25 mouse cellular contexts compared by ENCODE assay signal in the genomic region with DNA sequence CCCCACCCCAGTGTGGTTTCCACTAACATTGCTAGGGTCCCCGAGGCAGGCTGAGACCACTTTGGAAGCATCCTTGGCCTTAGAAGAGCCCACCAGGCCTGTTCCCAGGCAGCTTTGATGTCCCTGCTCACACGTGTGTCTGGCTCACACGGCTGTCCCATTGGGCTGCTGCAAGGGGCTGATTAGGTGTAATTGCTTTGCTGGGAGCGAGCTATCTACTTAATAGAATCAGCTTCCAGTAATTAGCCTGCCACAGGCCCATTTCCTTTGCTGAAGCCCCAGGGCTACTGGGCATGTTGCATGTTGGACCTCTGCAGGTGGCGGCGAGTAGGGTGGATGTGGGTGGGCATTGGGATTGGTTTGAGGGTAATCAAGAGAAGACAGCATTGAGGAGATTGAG. TPM values are rescaled to one million over a fixed set of nuclear protein-coding genes. Genes with fewer than 3 reads are reported as not detected.
DNase-seq lines count a peak whose midpoint lies in the region; ATAC-seq and TF ChIP-seq lines count a peak whose summit lies in the region.
"Had no signal": no experiment of that assay in that cellular context is flagged by ENCODE, and none has a peak within 500 bp of the region (broad histone marks: within the 10 kb centered on the region; RNA-seq: fewer than 3 reads in every experiment).

No protein-coding gene starts in this region.

- no peaks in the 10 kb centered on the region for H3K36me3 ChIP-seq in forebrain, embryonic 16.5 days (ENCODE audit: control insufficient read depth, insufficient read depth)
- H3K36me3 ChIP-seq in forebrain, embryonic 15.5 days: no peaks in the 10 kb centered on the region
- no peaks in the 10 kb centered on the region for H3K36me3 ChIP-seq in midbrain, embryonic 14.5 days (ENCODE audit: control insufficient read depth, insufficient read depth, low read length)
- H3K36me3 ChIP-seq in midbrain, postnatal 0 days (ENCODE audit: insufficient read depth, low read length): no peaks in the 10 kb centered on the region
- no peaks in the 10 kb centered on the region for H3K36me3 ChIP-seq in embryonic facial prominence, embryonic 10.5 days (replicated peaks)
- H3K36me3 ChIP-seq: embryonic facial prominence, embryonic 13.5 days; forebrain, embryonic 12.5 days; heart, embryonic 10.5 days; heart, embryonic 15.5 days; hindbrain, embryonic 10.5 days had no signal

- H3K9me3 ChIP-seq in forebrain, embryonic 16.5 days (ENCODE audit: control insufficient read depth, low read length): no peaks in the 10 kb centered on the region
- no peaks in the 10 kb centered on the region for H3K9me3 ChIP-seq in forebrain, embryonic 15.5 days
- no peaks in the 10 kb centered on the region for H3K9me3 ChIP-seq in midbrain, embryonic 14.5 days (ENCODE audit: control insufficient read depth, low read length)
- no peaks in the 10 kb centered on the region for H3K9me3 ChIP-seq in midbrain, postnatal 0 days (ENCODE audit: low read length)
- no peaks in the 10 kb centered on the region for H3K9me3 ChIP-seq in embryonic facial prominence, embryonic 10.5 days
- H3K9me3 ChIP-seq: embryonic facial prominence, embryonic 13.5 days; forebrain, embryonic 12.5 days; heart, embryonic 10.5 days; heart, embryonic 15.5 days; hindbrain, embryonic 10.5 days had no signal

- H3K9ac ChIP-seq in forebrain, embryonic 16.5 days (replicated peaks; ENCODE audit: low read depth, low read length): no peak overlapping the region
- no peak overlapping the region for H3K9ac ChIP-seq in forebrain, embryonic 15.5 days (replicated peaks)
- H3K9ac ChIP-seq in midbrain, embryonic 14.5 days (replicated peaks; ENCODE audit: low read length): no peak overlapping the region
- no peak overlapping the region for H3K9ac ChIP-seq in midbrain, postnatal 0 days (replicated peaks; ENCODE audit: low read length, poor library complexity, severe bottlenecking)
- H3K9ac ChIP-seq: embryonic facial prominence, embryonic 13.5 days; forebrain, embryonic 12.5 days; heart, embryonic 15.5 days had no signal

- no peak overlapping the region for H3K4me2 ChIP-seq in forebrain, embryonic 16.5 days (ENCODE audit: low read length)
- no peak overlapping the region for H3K4me2 ChIP-seq in forebrain, embryonic 15.5 days (replicated peaks)
- H3K4me2 ChIP-seq in midbrain, embryonic 14.5 days (ENCODE audit: low read length): no peak overlapping the region
- no peak overlapping the region for H3K4me2 ChIP-seq in midbrain, postnatal 0 days (ENCODE audit: low read depth, low read length, poor library complexity, severe bottlenecking)
- H3K4me2 ChIP-seq: embryonic facial prominence, embryonic 13.5 days; forebrain, embryonic 12.5 days; heart, embryonic 15.5 days had no signal

- H3K27me3 ChIP-seq in forebrain, embryonic 16.5 days (replicated peaks; ENCODE audit: control insufficient read depth, insufficient read depth, low read length): no peaks in the 10 kb centered on the region
- H3K27me3 ChIP-seq in forebrain, embryonic 15.5 days: peaks cover 3% of the 10 kb centered on the region; the same call in 1 of the 2 replicates
- no peaks in the 10 kb centered on the region for H3K27me3 ChIP-seq in midbrain, embryonic 14.5 days (ENCODE audit: control insufficient read depth, insufficient read depth, low read length)
- H3K27me3 ChIP-seq in midbrain, postnatal 0 days (ENCODE audit: insufficient read depth, low read length): no peaks in the 10 kb centered on the region
- peaks cover 24% of the 10 kb centered on the region for H3K27me3 ChIP-seq in embryonic facial prominence, embryonic 10.5 days (replicated peaks; ENCODE audit: low read depth, poor library complexity, severe bottlenecking)
- H3K27me3 ChIP-seq: heart, embryonic 15.5 days had no signal

- H3K27ac ChIP-seq in forebrain, embryonic 16.5 days (ENCODE audit: low read length): no peak overlapping the region
- H3K27ac ChIP-seq in forebrain, embryonic 15.5 days (replicated peaks): no peak overlapping the region
- H3K27ac ChIP-seq in midbrain, embryonic 14.5 days (replicated peaks; ENCODE audit: low read depth, low read length): no peak overlapping the region
- H3K27ac ChIP-seq in midbrain, postnatal 0 days (ENCODE audit: low read depth, low read length): no peak overlapping the region
- no peak overlapping the region for H3K27ac ChIP-seq in embryonic facial prominence, embryonic 10.5 days (replicated peaks)
- H3K27ac ChIP-seq: embryonic facial prominence, embryonic 13.5 days; forebrain, embryonic 12.5 days; hindbrain, embryonic 10.5 days had no signal

- ATAC-seq in forebrain, embryonic 16.5 days: peak; percentile 45; the same call in 1 of the 2 replicates
- no peak for ATAC-seq in forebrain, embryonic 15.5 days (replicated peaks)
- ATAC-seq in midbrain, embryonic 14.5 days (ENCODE audit: low FRiP score, low TSS enrichment): no peak
- ATAC-seq in midbrain, postnatal 0 days (ENCODE audit: low FRiP score): no peak; the same call in 1 of the 2 replicates
- ATAC-seq: hindbrain, embryonic 16.5 days; inflammation-experienced regulatory T-cells, adult 6 months; intestine, postnatal 0 days had no signal

- DNase-seq in adrenal gland, postnatal 14 days: peak; percentile 41
- no peak for DNase-seq in adrenal gland, postnatal 4 days (ENCODE audit: low spot score in 2 of 2)
- peak; percentile 41 for DNase-seq in midbrain, embryonic 14.5 days
- DNase-seq in midbrain, postnatal 0 days (ENCODE audit: low spot score): no peak
- peak; percentile 11 for DNase-seq in embryonic facial prominence, embryonic 10.5 days (ENCODE audit: low spot score)
- DNase-seq: adrenal gland, postnatal 36 days; cerebellum, adult 11-12 months; gastrocnemius, postnatal 10 days; heart, adult 18-20 months; heart, postnatal 14 days; kidney, adult 8-10 months had no signal

- WGBS in forebrain, embryonic 16.5 days: 37% methylated on average over 6 of the region's 6 CpGs
- WGBS in forebrain, embryonic 15.5 days: 37% methylated on average over 6 of the region's 6 CpGs
- WGBS in midbrain, embryonic 14.5 days: 48% methylated on average over 6 of the region's 6 CpGs
- WGBS in midbrain, postnatal 0 days: 57% methylated on average over 6 of the region's 6 CpGs
- 48% methylated on average over 6 of the region's 6 CpGs for WGBS in embryonic facial prominence, embryonic 10.5 days

- no peak overlapping the region for H3K4me3 ChIP-seq in forebrain, embryonic 16.5 days (replicated peaks; ENCODE audit: low read length)
- H3K4me3 ChIP-seq in forebrain, embryonic 15.5 days: no peak overlapping the region
- H3K4me3 ChIP-seq in midbrain, embryonic 14.5 days (replicated peaks; ENCODE audit: low read depth, low read length): no peak overlapping the region
- no peak overlapping the region for H3K4me3 ChIP-seq in midbrain, postnatal 0 days (ENCODE audit: low read depth, low read length)
- no peak overlapping the region for H3K4me3 ChIP-seq in embryonic facial prominence, embryonic 10.5 days
- H3K4me3 ChIP-seq: embryonic facial prominence, embryonic 13.5 days; forebrain, embryonic 12.5 days; heart, embryonic 10.5 days; heart, embryonic 15.5 days; hindbrain, embryonic 10.5 days had no signal

- no peak for TF ChIP-seq CTCF in midbrain, postnatal 0 days (IDR thresholded peaks at IDR 0.05)

- H3K4me1 ChIP-seq in forebrain, embryonic 16.5 days (replicated peaks; ENCODE audit: control insufficient read depth, insufficient read depth, low read length): peaks cover 11% of the 10 kb centered on the region
- peaks cover 12% of the 10 kb centered on the region for H3K4me1 ChIP-seq in forebrain, embryonic 15.5 days
- no peaks in the 10 kb centered on the region for H3K4me1 ChIP-seq in midbrain, embryonic 14.5 days (ENCODE audit: control insufficient read depth, insufficient read depth, low read length)
- no peaks in the 10 kb centered on the region for H3K4me1 ChIP-seq in midbrain, postnatal 0 days (ENCODE audit: insufficient read depth, low read length)
- H3K4me1 ChIP-seq in embryonic facial prominence, embryonic 10.5 days: peaks cover 8% of the 10 kb centered on the region; the same call in 1 of the 2 replicates
- H3K4me1 ChIP-seq: embryonic facial prominence, embryonic 13.5 days had no signal

RNA-seq across cellular contexts. Expression of a gene that starts 7.2 kb away (rescaled TPM):
- total RNA-seq in adrenal gland, postnatal 14 days (2021): 678 and 701 TPM in 2 replicates
- 100 to 1,000 TPM; 684 to 719 TPM for total RNA-seq in adrenal gland, postnatal 4 days (2021)
- polyA plus RNA-seq in forebrain, embryonic 16.5 days (2015; fragmentation: Nextera tagmentation; extraction: Ambion mirVana): 2.8 and 3.5 TPM in 2 replicates
- polyA plus RNA-seq in forebrain, embryonic 15.5 days (2015; fragmentation: Nextera tagmentation; extraction: Ambion mirVana): 2.3 and 3.1 TPM in 2 replicates
- 4.7 and 6.6 TPM in 2 replicates for polyA plus RNA-seq in midbrain, embryonic 14.5 days (2014; fragmentation: Nextera tagmentation; extraction: Ambion mirVana)
- total RNA-seq in midbrain, postnatal 0 days (2014; rRNA removed): 18.8 and 21.8 TPM in 2 replicates
- 12.2 and 12.3 TPM in 2 replicates for polyA plus RNA-seq in midbrain, postnatal 0 days (2015; fragmentation: Nextera tagmentation; extraction: Ambion mirVana)
- polyA plus RNA-seq in embryonic facial prominence, embryonic 10.5 days (2016; fragmentation: Nextera tagmentation; extraction: Ambion mirVana): 0.26 and 0.35 TPM in 2 replicates
- total RNA-seq: CH12.LX had no signal

RNA-seq across cellular contexts. Expression of a gene that starts 35.1 kb away (rescaled TPM):
- 1.0 and 1.4 TPM in 2 replicates for total RNA-seq in adrenal gland, postnatal 14 days (2021)
- total RNA-seq in adrenal gland, postnatal 4 days (2021): under 1 TPM; 0.53 to 0.99 TPM
- polyA plus RNA-seq in forebrain, embryonic 16.5 days (2015; fragmentation: Nextera tagmentation; extraction: Ambion mirVana): not detected in 2 replicates
- not detected in 2 replicates for polyA plus RNA-seq in forebrain, embryonic 15.5 days (2015; fragmentation: Nextera tagmentation; extraction: Ambion mirVana)
- not detected in 2 replicates for polyA plus RNA-seq in midbrain, embryonic 14.5 days (2014; fragmentation: Nextera tagmentation; extraction: Ambion mirVana)
- total RNA-seq in midbrain, postnatal 0 days (2014; rRNA removed): not detected in 2 replicates
- polyA plus RNA-seq in midbrain, postnatal 0 days (2015; fragmentation: Nextera tagmentation; extraction: Ambion mirVana): not detected in 2 replicates
- not detected in 2 replicates for polyA plus RNA-seq in embryonic facial prominence, embryonic 10.5 days (2016; fragmentation: Nextera tagmentation; extraction: Ambion mirVana)
- total RNA-seq: CH12.LX; gastrocnemius, postnatal 10 days; gastrocnemius, postnatal 4 days; heart, adult 18-20 months; heart, postnatal 14 days had no signal
- polyA plus RNA-seq: cortical plate, adult 2 months; embryonic facial prominence, embryonic 13.5 days; forebrain, embryonic 12.5 days; frontal cortex, adult 2 months; heart, embryonic 10.5 days; heart, embryonic 15.5 days; hindbrain, embryonic 10.5 days; hindbrain, embryonic 16.5 days; inflammation-experienced regulatory T-cells, adult 6 months; intestine, postnatal 0 days had no signal

Comparison
In these comparisons a context has a peak if more than half of its experiments do, and no peak if none do; other contexts are left out.
1. DNase-seq: peak in adrenal gland, postnatal 14 days (single experiment), midbrain, embryonic 14.5 days (single experiment) and embryonic facial prominence, embryonic 10.5 days (single experiment); none in adrenal gland, postnatal 4 days (0 of 2) and midbrain, postnatal 0 days (single experiment).